Mouse (Mus musculus) spleen, adult 2 months (tissue): Measurements from ENCODE around the gene Prokr2.

Experiments used
- CTCF ChIP-seq: fragments of 200-500 bp; IDR thresholded peaks from 2 replicates; pipeline ENCODE4 v1.5.1; 2011; ENCODE audit warnings: mild to moderate bottlenecking, inconsistent platforms; ENCODE audit not compliant: insufficient read depth, insufficient read length, insufficient replicate concordance; ENCODE audit errors: extremely low read depth
- POLR2A ChIP-seq: fragments of 200-500 bp; IDR thresholded peaks from 2 replicates; pipeline ENCODE4 v1.6.1; 2011; ENCODE audit warnings: low read depth, low read length, inconsistent platforms

DNA sequence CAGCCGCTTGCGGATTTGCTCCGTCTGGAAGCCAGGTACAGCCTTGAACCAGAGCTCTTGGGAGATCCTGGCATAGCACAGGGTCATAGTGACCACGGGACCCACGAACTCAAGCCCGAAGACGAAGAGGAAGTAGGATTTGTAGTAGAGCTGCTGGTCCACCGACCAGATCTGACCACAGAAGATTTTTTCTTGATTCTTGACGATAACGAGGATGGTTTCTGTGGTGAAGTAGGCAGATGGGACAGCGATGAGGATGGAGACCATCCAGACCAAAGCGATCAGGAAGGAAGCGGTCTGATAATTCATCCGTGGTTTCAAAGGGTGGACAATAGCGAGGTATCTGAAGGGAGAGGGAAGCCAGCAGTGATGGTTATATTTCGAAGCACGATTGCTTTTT is 11.5 kb downstream of the Prokr2 start:
- TF ChIP-seq CTCF, result no peak
- TF ChIP-seq POLR2A, result no peak
